Mouse (Mus musculus) lung, postnatal 0 days (tissue): Measurements from ENCODE around the gene Hoxb8.

Experiments
- CTCF ChIP-seq: IDR thresholded peaks from 2 replicates; pipeline ENCODE4 v1.5.1; 2016; ENCODE audit warnings: antibody characterized with exemption, mild to moderate bottlenecking
- EP300 ChIP-seq: IDR thresholded peaks from 2 replicates; pipeline ENCODE4 v1.6.1; 2016; ENCODE audit warnings: antibody characterized with exemption, mild to moderate bottlenecking, control low read depth

- TF ChIP-seq CTCF: no peak
- TF ChIP-seq EP300: no peak
Measured at GRCm38 (mm10) chr11:96292565-96293301, 11.0 kb downstream of the Hoxb8 start.
